Mouse (Mus musculus) lung, postnatal 0 days (tissue): ENCODE data around the gene Prkca. TPM values are rescaled to one million over a fixed set of nuclear protein-coding genes. Genes with fewer than 3 reads are reported as not detected.

Experiments
- ATAC-seq: fragments of 200-750 bp; cut with Nextera tagmentation; 2 replicates; pipeline ENCODE4 v1.8.0; 2017; ENCODE audit warnings: moderate library complexity
- DNase-seq: peaks from one replicate; pipeline ENCODE4 v3.0.0-alpha.2; 2016; ENCODE audit warnings: low spot score
- H3K27ac ChIP-seq: fragments of 300-500 bp; sonication (generic); 2 replicates; pipeline ENCODE4 v1.5.1; 2014; ENCODE audit warnings: antibody characterized with exemption, mild to moderate bottlenecking, low read length, mixed read lengths
- H3K27me3 ChIP-seq: fragments of 300-500 bp; sonication (generic); replicated peaks from 2 replicates; pipeline ENCODE4 v1.6.1; 2014; ENCODE audit warnings: low read length, mixed read lengths; ENCODE audit not compliant: insufficient read depth
- H3K36me3 ChIP-seq: fragments of 300-500 bp; sonication (generic); 2 replicates; pipeline ENCODE4 v1.6.1; 2014; ENCODE audit warnings: low read length, mixed read lengths; ENCODE audit not compliant: insufficient read depth
- H3K4me1 ChIP-seq: fragments of 300-500 bp; sonication (generic); 2 replicates; pipeline ENCODE4 v1.6.1; 2014; ENCODE audit warnings: antibody characterized with exemption, low read depth, low read length, mixed read lengths; ENCODE audit not compliant: insufficient read depth
- H3K4me2 ChIP-seq: fragments of 300-500 bp; sonication (generic); replicated peaks from 2 replicates; pipeline ENCODE4 v1.6.1; 2014; ENCODE audit warnings: low read depth, mild to moderate bottlenecking, low read length, moderate library complexity, mixed read lengths
- H3K4me3 ChIP-seq: fragments of 300-500 bp; sonication (generic); 2 replicates; pipeline ENCODE4 v1.5.1; 2014; ENCODE audit warnings: low read depth, low read length
- H3K9ac ChIP-seq: fragments of 300-500 bp; sonication (generic); replicated peaks from 2 replicates; pipeline ENCODE4 v1.6.1; 2014; ENCODE audit warnings: low read depth, mild to moderate bottlenecking
- H3K9me3 ChIP-seq: fragments of 300-500 bp; sonication (generic); 2 replicates; pipeline ENCODE4 v1.6.1; 2016; ENCODE audit warnings: low read length, mixed read lengths
- CTCF ChIP-seq: IDR thresholded peaks from 2 replicates; pipeline ENCODE4 v1.5.1; 2016; ENCODE audit warnings: antibody characterized with exemption, mild to moderate bottlenecking
- EP300 ChIP-seq: IDR thresholded peaks from 2 replicates; pipeline ENCODE4 v1.6.1; 2016; ENCODE audit warnings: antibody characterized with exemption, mild to moderate bottlenecking, control low read depth
- WGBS: fragments of 180-500 bp; shearing (Covaris S2); extraction: QIAGEN DNeasy Blood & Tissue Kit; methylation state at CpG from one replicate; pipeline ENCODE4 v1.1.7; 2014; 5-methylcytosine and 5-hydroxymethylcytosine counted together
- polyA plus RNA-seq: library from polyadenylated mRNA; unstranded; fragments of >200 nt; fragmentation: Nextera tagmentation; extraction: Ambion mirVana; gene quantifications from 2 replicates; pipeline ENCODE4 v1.2.1, GENCODE M21; 2015

Prkca gene
- polyA plus RNA-seq, 1 experiment from 2014 or later: 4.0 TPM

- H3K9ac ChIP-seq: no peak overlapping the region
- H3K4me2 ChIP-seq: no peak overlapping the region
- H3K9me3 ChIP-seq: no peaks in the 10 kb centered on the region
- 91% methylated on average over 7 of the region's 7 CpGs for WGBS
- H3K4me3 ChIP-seq: no peak overlapping the region
- no peaks in the 10 kb centered on the region for H3K36me3 ChIP-seq
- TF ChIP-seq EP300 (no peak), CTCF (no peak)
- ATAC-seq: no peak
- DNase-seq: no peak
- no peak overlapping the region for H3K27ac ChIP-seq
- no peaks in the 10 kb centered on the region for H3K4me1 ChIP-seq
- H3K27me3 ChIP-seq: no peaks in the 10 kb centered on the region
These were observed 33.1 kb upstream of the Prkca start for GRCm38 (mm10) chr11:108376815-108377214.

GRCm38 (mm10) chr11:108367046-108367445 lies 23.3 kb upstream of the Prkca start:
- no peak overlapping the region for H3K4me3 ChIP-seq
- no peak overlapping the region for H3K27ac ChIP-seq
- H3K9ac ChIP-seq: no peak overlapping the region
- no peaks in the 10 kb centered on the region for H3K9me3 ChIP-seq
- TF ChIP-seq CTCF (no peak), EP300 (no peak)
- H3K36me3 ChIP-seq: no peaks in the 10 kb centered on the region
- DNase-seq (no peak), ATAC-seq (no peak)
- peaks cover 6% of the 10 kb centered on the region; the same call in 1 of the 2 replicates for H3K4me1 ChIP-seq
- no peak overlapping the region for H3K4me2 ChIP-seq
- 62% methylated on average over 1 of the region's 1 CpGs for WGBS
- no peaks in the 10 kb centered on the region for H3K27me3 ChIP-seq

- no peak overlapping the region for H3K4me3 ChIP-seq
- ATAC-seq (no peak), DNase-seq (no peak)
- H3K27ac ChIP-seq: no peak overlapping the region
- H3K27me3 ChIP-seq: no peaks in the 10 kb centered on the region
- H3K4me2 ChIP-seq: no peak overlapping the region
- no peak overlapping the region for H3K9ac ChIP-seq
- 33% methylated on average over 7 of the region's 7 CpGs for WGBS
- H3K9me3 ChIP-seq: no peaks in the 10 kb centered on the region
- peaks cover 6% of the 10 kb centered on the region; the same call in 1 of the 2 replicates for H3K4me1 ChIP-seq
- no peaks in the 10 kb centered on the region for H3K36me3 ChIP-seq
- TF ChIP-seq CTCF (no peak), EP300 (no peak)
These were observed 21.9 kb upstream of the Prkca start for GRCm38 (mm10) chr11:108365600-108365999.

GRCm38 (mm10) chr11:108364945-108365589 lies 21.3 kb upstream of the Prkca start:
- no peaks in the 10 kb centered on the region for H3K9me3 ChIP-seq
- H3K27me3 ChIP-seq: no peaks in the 10 kb centered on the region
- ATAC-seq: peak; percentile 81
- DNase-seq: peak; percentile 75
- no peak overlapping the region for H3K9ac ChIP-seq
- no peaks in the 10 kb centered on the region for H3K36me3 ChIP-seq
- H3K4me3 ChIP-seq: no peak overlapping the region
- peaks cover 6% of the 10 kb centered on the region; the same call in 1 of the 2 replicates for H3K4me1 ChIP-seq
- no peak overlapping the region for H3K4me2 ChIP-seq
- no peak overlapping the region for H3K27ac ChIP-seq
- TF ChIP-seq CTCF (no peak), EP300 (no peak)
- 7% methylated on average over 6 of the region's 7 CpGs for WGBS

- Histone ChIP-seq H3K4me3 (no peak overlapping the region), H3K27ac (no peak overlapping the region), H3K27me3 (no peaks in the 10 kb centered on the region), H3K9ac (no peak overlapping the region), H3K9me3 (no peaks in the 10 kb centered on the region), H3K36me3 (no peaks in the 10 kb centered on the region), H3K4me2 (no peak overlapping the region), H3K4me1 (peaks cover 6% of the 10 kb centered on the region; the same call in 1 of the 2 replicates)
- TF ChIP-seq EP300 (0 out of 2 replicates have a peak, but pooled peaks have one; percentile 20), CTCF (peak; percentile 44)
- DNase-seq (peak; percentile 79), ATAC-seq (peak; percentile 79)
- WGBS: 29% methylated on average over 4 of the region's 4 CpGs
These were observed 20.3 kb upstream of the Prkca start for GRCm38 (mm10) chr11:108363991-108364390.

GRCm38 (mm10) chr11:108362965-108363364 lies 19.2 kb upstream of the Prkca start:
- TF ChIP-seq EP300 (no peak), CTCF (no peak)
- Histone ChIP-seq H3K9me3 (no peaks in the 10 kb centered on the region), H3K4me3 (no peak overlapping the region), H3K9ac (no peak overlapping the region), H3K4me1 (peaks cover 6% of the 10 kb centered on the region; the same call in 1 of the 2 replicates), H3K27me3 (no peaks in the 10 kb centered on the region), H3K36me3 (no peaks in the 10 kb centered on the region), H3K27ac (no peak overlapping the region), H3K4me2 (no peak overlapping the region)
- DNase-seq: no peak
- no peak for ATAC-seq
- 90% methylated on average over 5 of the region's 5 CpGs for WGBS
